Mouse (Mus musculus) liver (tissue): ENCODE measurements around the gene Tldc1.

Experiments used
- DNase-seq: peaks from one replicate; pipeline ENCODE4 v3.0.0-alpha.2; 2020; ENCODE audit warnings: mixed read lengths

The Tldc1 gene

DNA sequence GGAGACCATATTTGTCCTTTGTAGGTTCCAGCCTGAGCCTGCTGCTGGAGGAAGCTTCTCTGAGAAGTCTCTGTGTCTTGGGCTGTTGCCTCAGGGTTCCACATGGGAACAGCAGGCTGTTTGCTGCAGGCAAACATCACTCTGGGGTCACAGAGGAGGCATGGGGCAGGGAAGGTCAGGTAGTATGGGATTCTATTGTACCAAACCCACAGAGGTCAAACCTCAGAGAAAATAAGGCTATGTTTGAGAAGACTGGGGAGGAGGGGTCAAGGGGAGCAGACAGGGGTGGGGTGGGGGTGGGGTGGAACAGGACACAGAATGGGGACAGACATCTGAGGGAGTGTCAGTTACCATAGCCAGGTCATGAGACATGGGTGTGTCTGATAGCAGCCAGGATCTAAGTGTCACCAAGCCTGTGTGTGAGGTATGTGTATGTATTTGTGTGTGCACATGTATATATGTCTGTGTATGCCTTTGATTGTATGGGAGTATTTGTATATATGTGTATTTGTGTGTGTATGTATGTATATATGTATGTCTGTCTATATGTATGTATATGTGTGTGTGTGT is 61.4 kb downstream of the Tldc1 start:
- DNase-seq = no peak

DNA sequence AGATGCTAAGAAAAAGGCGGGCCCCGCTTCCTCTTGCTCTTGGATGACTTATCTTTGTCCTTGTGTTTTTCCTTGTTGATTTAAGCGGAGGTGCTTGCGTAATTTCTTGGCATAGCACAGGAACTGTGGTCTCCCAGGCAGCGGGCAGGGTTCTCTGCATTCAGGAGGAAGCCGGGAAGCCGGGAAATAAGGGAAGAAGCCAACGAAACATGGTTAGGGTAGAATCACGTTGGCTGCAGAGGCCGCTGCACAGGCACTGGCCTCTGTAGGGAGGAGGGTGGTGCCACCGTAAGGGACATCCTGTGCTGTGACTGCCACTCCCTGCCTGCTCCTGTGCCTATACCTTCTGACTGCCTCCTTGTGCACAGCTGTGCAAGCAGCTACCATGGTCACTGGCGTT is 63.0 kb downstream of the Tldc1 start:
- no peak for DNase-seq

DNA sequence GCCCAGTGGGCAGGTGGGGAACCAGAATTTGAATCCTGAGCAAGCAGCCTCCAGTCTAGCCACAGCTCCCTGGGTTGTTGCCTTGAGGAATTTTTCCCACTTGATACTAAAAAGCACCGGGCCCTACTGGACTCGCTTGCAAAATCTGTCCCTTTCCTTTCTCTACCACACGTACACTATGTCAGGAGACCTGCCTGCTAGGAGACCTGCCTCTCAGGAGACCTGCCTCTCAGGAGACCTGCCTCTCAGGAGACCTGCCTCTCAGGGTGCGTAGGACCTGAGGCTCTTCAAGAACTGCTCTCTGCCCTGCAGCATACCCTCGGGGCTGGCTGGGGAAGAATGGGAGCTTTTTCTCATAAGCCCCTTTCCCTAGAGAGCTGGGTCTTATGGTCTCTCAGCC is 64.8 kb downstream of the Tldc1 start:
- no peak for DNase-seq

DNA sequence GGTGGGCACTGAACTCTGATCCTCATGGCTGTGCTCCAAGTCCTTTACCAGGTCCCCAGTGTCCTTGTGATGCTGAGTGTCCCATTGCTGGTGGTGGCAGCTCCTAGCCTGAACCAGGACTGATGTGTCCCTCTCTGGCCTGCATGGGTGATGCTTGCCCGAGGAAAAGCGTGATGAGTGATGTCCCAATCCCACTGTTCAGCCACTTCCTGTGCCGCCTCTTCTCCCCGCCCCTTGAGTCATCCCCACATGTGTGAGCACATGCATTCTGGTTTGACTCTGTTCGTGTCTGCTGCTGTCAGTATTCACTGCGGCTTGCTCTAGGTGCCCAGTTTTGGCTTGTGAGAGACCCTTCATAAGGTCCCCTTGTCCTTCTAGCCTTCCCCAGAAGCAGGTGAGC is 66.0 kb downstream of the Tldc1 start:
- no peak for DNase-seq
